Mouse (Mus musculus) heart, postnatal 0 days (tissue): Measurements from ENCODE around the gene Mrpl24. TPM values are rescaled to one million over a fixed set of nuclear protein-coding genes. Genes with fewer than 3 reads are reported as not detected.

Source experiments
- ATAC-seq: fragments of 200-750 bp; cut with Nextera tagmentation; 2 replicates; pipeline ENCODE4 v1.8.0; 2017; ENCODE audit warnings: low read depth, moderate number of reproducible peaks, moderate library complexity; ENCODE audit not compliant: insufficient read depth
- DNase-seq: peaks from one replicate; pipeline ENCODE4 v3.0.0-alpha.2; 2016; ENCODE audit warnings: low spot score
- H3K27ac ChIP-seq: fragments of 300-500 bp; sonication (generic); 2 replicates; pipeline ENCODE4 v1.5.1; 2014; ENCODE audit warnings: low read depth, mild to moderate bottlenecking
- H3K27me3 ChIP-seq: fragments of 300-500 bp; sonication (generic); 2 replicates; pipeline ENCODE4 v1.6.1; 2014; ENCODE audit warnings: low read length, mixed read lengths; ENCODE audit not compliant: control insufficient read depth, insufficient read depth
- H3K36me3 ChIP-seq: fragments of 300-500 bp; sonication (generic); replicated peaks from 2 replicates; pipeline ENCODE4 v1.6.1; 2014; ENCODE audit warnings: low read length, mixed read lengths; ENCODE audit not compliant: control insufficient read depth, insufficient read depth
- H3K4me1 ChIP-seq: fragments of 300-500 bp; sonication (generic); 2 replicates; pipeline ENCODE4 v1.6.1; 2014; ENCODE audit warnings: antibody characterized with exemption; ENCODE audit not compliant: control insufficient read depth, insufficient read depth
- H3K4me2 ChIP-seq: fragments of 300-500 bp; sonication (generic); 2 replicates; pipeline ENCODE4 v1.6.1; 2014; ENCODE audit warnings: low read depth, mild to moderate bottlenecking, low read length, moderate library complexity
- H3K4me3 ChIP-seq: fragments of 300-500 bp; sonication (generic); 2 replicates; pipeline ENCODE4 v1.5.1; 2014; ENCODE audit warnings: low read depth, low read length
- H3K9ac ChIP-seq: fragments of 300-500 bp; sonication (generic); replicated peaks from 2 replicates; pipeline ENCODE4 v1.6.1; 2014; ENCODE audit warnings: low read depth, low read length, mixed read lengths
- H3K9me3 ChIP-seq: fragments of 300-500 bp; sonication (generic); replicated peaks from 2 replicates; pipeline ENCODE4 v1.6.1; 2016; ENCODE audit warnings: low read length; ENCODE audit not compliant: control insufficient read depth
- CTCF ChIP-seq: IDR thresholded peaks from 2 replicates; pipeline ENCODE4 v1.5.1; 2016; ENCODE audit warnings: antibody characterized with exemption, control low read depth, low read depth
- EP300 ChIP-seq: IDR thresholded peaks from 2 replicates; pipeline ENCODE4 v1.6.1; 2016; ENCODE audit warnings: antibody characterized with exemption, low read depth
- WGBS: fragments of 180-500 bp; shearing (Covaris S2); extraction: QIAGEN DNeasy Blood & Tissue Kit; methylation state at CpG from one replicate; pipeline ENCODE4 v1.1.7; 2014; 5-methylcytosine and 5-hydroxymethylcytosine counted together
- polyA plus RNA-seq: library from polyadenylated mRNA; unstranded; fragments of >200 nt; fragmentation: Nextera tagmentation; extraction: Ambion mirVana; gene quantifications from 2 replicates; pipeline ENCODE4 v1.2.1, GENCODE M21; 2015
- total RNA-seq: library from RNA; depleted of rRNA; stranded (reverse); fragments of >200 nt; gene quantifications from 2 replicates; pipeline ENCODE4 v1.2.3, GENCODE M21; 2014; ENCODE audit warnings: low replicate concordance

Mrpl24 gene
- total and polyA plus RNA-seq, 2 experiments from 2014 or later = 57.1 to 62.3 TPM

DNA sequence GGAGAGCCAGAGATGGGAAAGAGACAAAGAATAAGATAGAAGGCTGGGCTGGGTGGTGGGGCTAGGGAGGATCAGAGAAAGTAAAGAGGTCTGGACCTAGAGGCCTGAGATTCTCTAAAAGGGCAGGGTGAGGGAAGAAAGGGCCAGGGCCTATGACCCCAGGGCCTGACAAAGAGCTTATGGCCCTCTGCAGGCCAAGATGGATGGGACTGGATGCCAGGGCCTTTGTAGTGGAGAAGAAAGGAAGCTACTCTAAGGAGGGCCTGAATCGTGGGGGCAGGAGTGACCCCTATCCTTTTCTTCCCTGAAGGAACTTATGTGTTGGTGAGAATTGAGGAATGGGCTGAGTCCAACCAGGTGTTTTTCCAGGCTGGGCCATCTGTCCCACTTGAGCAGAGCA lies 38.8 kb downstream of the Mrpl24 start:
- DNase-seq = no peak
- Histone ChIP-seq H3K4me2 (no peak overlapping the region), H3K4me1 (no peaks in the 10 kb centered on the region), H3K9ac (no peak overlapping the region), H3K36me3 (no peaks in the 10 kb centered on the region), H3K9me3 (no peaks in the 10 kb centered on the region), H3K27ac (no peak overlapping the region), H3K4me3 (no peak overlapping the region), H3K27me3 (0 out of 2 replicates have a peak, but pooled peaks cover 7% of the 10 kb centered on the region)
- no peak for ATAC-seq
- TF ChIP-seq CTCF = no peak
- no peak for TF ChIP-seq EP300
- WGBS = 35% methylated on average over 1 of the region's 1 CpGs

- no peak overlapping the region for H3K27ac ChIP-seq
- H3K9ac ChIP-seq = no peak overlapping the region
- no peak overlapping the region for H3K4me3 ChIP-seq
- WGBS = 43% methylated on average over 4 of the region's 4 CpGs
- TF ChIP-seq EP300 = no peak
- TF ChIP-seq CTCF = no peak
- 0 out of 2 replicates have a peak, but pooled peaks cover 3% of the 10 kb centered on the region for H3K27me3 ChIP-seq
- H3K36me3 ChIP-seq = no peaks in the 10 kb centered on the region
- ATAC-seq = no peak
- H3K9me3 ChIP-seq = no peaks in the 10 kb centered on the region
- H3K4me2 ChIP-seq = no peak overlapping the region
- no peaks in the 10 kb centered on the region for H3K4me1 ChIP-seq
- no peak for DNase-seq
Observed at GRCm38 (mm10) chr3:87958476-87958875, 39.2 kb downstream of the Mrpl24 start.

- no peak overlapping the region for H3K4me3 ChIP-seq
- no peak for ATAC-seq
- H3K9ac ChIP-seq = no peak overlapping the region
- no peak overlapping the region for H3K27ac ChIP-seq
- H3K9me3 ChIP-seq = no peaks in the 10 kb centered on the region
- no peaks in the 10 kb centered on the region for H3K4me1 ChIP-seq
- no peak overlapping the region for H3K4me2 ChIP-seq
- H3K36me3 ChIP-seq = no peaks in the 10 kb centered on the region
- H3K27me3 ChIP-seq = 0 out of 2 replicates have a peak, but pooled peaks cover 3% of the 10 kb centered on the region
- TF ChIP-seq EP300 = no peak
- TF ChIP-seq CTCF = no peak
- WGBS = 77% methylated on average over 1 of the region's 1 CpGs
- no peak for DNase-seq
Observed at GRCm38 (mm10) chr3:87958967-87959366, 39.7 kb downstream of the Mrpl24 start.

DNA sequence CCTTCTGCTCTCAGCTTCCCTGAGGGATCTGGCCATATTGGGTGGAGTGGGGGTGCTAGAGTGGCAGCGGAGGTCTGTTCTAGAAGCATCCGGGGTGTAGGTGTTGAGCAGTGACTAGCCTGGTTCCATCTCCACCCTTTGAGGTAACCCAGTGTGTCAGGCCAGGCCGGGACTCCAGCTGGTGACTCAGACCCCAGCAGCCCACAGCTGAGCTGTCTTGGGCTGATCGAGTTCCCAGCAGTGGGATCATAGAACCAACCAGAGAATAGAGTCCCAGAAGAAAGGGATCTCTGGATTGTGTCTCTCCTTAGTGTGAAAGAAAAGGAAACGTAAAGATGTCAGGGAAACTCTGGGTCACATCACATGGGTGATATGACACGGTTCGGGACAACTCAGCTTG lies 40.1 kb downstream of the Mrpl24 start:
- H3K27ac ChIP-seq = no peak overlapping the region
- DNase-seq (no peak), ATAC-seq (no peak)
- H3K4me1 ChIP-seq = no peaks in the 10 kb centered on the region
- H3K9me3 ChIP-seq = no peaks in the 10 kb centered on the region
- H3K4me3 ChIP-seq = no peak overlapping the region
- 62% methylated on average over 7 of the region's 7 CpGs for WGBS
- TF ChIP-seq EP300 (no peak), CTCF (no peak)
- no peaks in the 10 kb centered on the region for H3K36me3 ChIP-seq
- no peak overlapping the region for H3K4me2 ChIP-seq
- no peak overlapping the region for H3K9ac ChIP-seq
- H3K27me3 ChIP-seq = 0 out of 2 replicates have a peak, but pooled peaks cover 3% of the 10 kb centered on the region

- Histone ChIP-seq H3K27me3 (0 out of 2 replicates have a peak, but pooled peaks cover 3% of the 10 kb centered on the region), H3K36me3 (no peaks in the 10 kb centered on the region), H3K4me3 (peak overlapping the region; percentile 60), H3K9ac (peak overlapping the region; percentile 78), H3K4me2 (peak overlapping the region; percentile 96), H3K4me1 (no peaks in the 10 kb centered on the region), H3K27ac (peak overlapping the region; percentile 75), H3K9me3 (no peaks in the 10 kb centered on the region)
- ATAC-seq (no peak), DNase-seq (no peak)
- WGBS = 16% methylated on average over 10 of the region's 10 CpGs
- TF ChIP-seq CTCF (no peak), EP300 (no peak)
Observed at GRCm38 (mm10) chr3:87960191-87960585, 40.9 kb downstream of the Mrpl24 start.

DNA sequence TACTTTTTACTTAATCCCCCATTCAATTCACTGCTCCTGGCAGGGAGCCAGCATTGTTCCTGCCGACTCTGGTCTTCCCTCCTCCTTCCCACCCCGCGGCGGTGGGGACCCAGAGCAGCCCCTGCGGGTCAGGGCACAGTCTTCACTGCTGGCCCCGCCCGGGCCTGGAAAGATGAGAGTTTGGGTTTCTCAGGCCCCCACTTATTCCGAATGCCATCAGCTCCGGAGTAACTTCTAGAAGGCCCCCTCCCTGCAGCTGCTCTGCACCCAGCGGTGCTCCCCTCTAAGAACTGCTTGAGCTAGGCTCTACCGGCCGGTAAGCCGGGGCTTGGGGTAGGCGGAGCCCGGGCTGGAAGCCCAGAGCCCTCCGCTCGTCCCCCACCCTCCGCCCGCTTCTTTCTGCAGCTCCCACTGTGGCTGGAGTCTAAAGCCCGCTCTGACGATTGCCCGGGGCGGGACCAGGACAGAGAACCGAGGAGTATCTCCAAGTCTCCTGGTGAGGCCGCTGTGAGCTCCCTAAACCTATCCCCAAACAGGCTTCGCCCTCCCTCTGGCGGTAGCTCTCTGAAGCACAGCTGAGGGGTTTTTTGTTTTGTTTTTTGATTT lies 41.4 kb downstream of the Mrpl24 start:
- Histone ChIP-seq H3K27ac (peak overlapping the region; percentile 75), H3K4me2 (peak overlapping the region; percentile 96), H3K4me1 (no peaks in the 10 kb centered on the region), H3K9ac (peak overlapping the region; percentile 78), H3K4me3 (peak overlapping the region; percentile 60), H3K9me3 (no peaks in the 10 kb centered on the region), H3K36me3 (no peaks in the 10 kb centered on the region), H3K27me3 (0 out of 2 replicates have a peak, but pooled peaks cover 3% of the 10 kb centered on the region)
- peak; percentile 98 for ATAC-seq
- under 1% methylated on average over 27 of the region's 27 CpGs for WGBS
- peak; percentile 96 for DNase-seq
- TF ChIP-seq EP300 (no peak), CTCF (peak; percentile 97)
